Mouse (Mus musculus): ENCODE data around the gene Ccdc146. TPM values are rescaled to one million over a fixed set of nuclear protein-coding genes. Genes with fewer than 3 reads are reported as not detected.

Ccdc146 gene
- total RNA-seq, 2 experiments from 2014 or later = 2.7 to 3.4 TPM

DNA sequence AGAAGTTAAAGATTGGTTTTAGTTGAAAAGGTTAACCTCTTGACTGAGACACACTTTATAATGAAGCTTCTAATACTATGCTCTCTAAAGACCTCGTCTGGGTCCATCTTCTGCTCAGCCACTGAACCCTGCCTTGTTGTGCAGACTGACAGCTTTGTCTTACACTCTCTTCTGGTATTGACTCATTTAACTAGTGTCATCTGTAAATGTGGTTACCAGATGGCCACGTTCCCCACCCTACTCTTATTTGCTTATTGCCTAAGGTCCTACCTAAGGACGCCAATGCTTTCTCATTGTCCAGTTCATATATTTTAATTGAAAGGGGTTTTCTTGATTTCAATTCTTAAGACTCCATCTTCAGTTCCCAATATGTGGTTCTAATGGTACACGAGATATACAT lies 35.6 kb downstream of the Ccdc146 start:
- intact Hi-C loops (cut with DNase I) = no loop called here
- no peak for DNase-seq

DNA sequence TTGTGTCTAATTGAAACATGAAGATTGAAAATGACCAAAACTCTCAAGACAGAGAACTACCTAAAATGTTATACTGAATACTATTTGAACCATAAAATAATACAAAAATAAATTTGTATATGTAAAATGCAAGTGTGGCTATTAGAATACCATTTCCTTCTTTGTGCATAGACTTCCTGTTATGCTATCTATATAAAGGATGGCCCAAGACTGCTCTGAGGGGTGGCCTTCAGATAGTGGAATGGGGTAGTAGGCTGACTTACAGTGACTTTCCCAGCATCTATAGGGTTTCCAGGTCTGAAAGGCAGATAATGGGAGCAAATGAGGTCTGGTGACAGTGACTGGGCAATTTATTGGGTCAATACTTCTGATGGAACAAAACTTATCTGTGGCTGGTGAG lies 37.1 kb downstream of the Ccdc146 start:
- intact Hi-C loops (cut with DNase I) = no loop called here
- no peak for DNase-seq

DNA sequence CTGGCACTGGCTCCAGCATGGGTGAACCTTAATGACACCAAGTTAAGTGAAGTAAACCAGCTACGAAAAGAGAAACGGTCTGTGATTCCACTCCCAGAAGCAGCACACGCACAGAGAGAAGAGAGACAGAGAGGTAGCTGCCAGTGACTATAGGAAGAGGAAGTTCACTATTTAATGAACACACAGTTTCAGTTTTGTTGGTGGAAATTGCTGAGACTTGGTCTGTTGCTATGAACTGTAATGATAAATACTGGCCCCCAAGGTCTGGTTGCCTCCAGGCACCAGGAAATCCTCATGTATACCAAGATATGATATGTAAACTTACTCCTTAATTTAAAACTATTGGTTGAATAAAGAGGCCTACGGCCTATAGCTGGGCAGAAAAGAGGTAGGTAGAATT lies 38.0 kb downstream of the Ccdc146 start:
- intact Hi-C loops (cut with DNase I) = no loop called here

DNA sequence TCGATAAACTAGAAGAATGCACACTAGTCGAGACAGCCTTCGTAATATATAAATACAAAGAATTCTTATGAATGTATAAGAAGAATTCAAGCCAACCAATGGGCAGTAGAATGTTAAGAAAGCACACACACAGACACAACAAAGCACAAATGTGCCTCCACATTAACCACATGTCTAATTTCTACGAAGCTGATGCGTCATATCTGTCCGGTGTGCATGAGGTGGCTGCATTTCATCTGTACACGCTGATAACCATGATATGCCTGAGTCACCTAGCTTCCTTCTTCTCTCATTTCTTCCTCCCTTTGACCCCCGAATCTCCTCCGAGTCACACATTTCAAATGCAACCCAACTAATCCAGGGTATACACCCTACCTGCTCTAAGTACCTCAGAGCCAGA lies 39.5 kb downstream of the Ccdc146 start:
- intact Hi-C loops (cut with DNase I) = no loop called here
- DNase-seq = no peak

More for the DNA sequence above, 38.0 kb downstream of the Ccdc146 start:
- DNase-seq = no peak

DNA sequence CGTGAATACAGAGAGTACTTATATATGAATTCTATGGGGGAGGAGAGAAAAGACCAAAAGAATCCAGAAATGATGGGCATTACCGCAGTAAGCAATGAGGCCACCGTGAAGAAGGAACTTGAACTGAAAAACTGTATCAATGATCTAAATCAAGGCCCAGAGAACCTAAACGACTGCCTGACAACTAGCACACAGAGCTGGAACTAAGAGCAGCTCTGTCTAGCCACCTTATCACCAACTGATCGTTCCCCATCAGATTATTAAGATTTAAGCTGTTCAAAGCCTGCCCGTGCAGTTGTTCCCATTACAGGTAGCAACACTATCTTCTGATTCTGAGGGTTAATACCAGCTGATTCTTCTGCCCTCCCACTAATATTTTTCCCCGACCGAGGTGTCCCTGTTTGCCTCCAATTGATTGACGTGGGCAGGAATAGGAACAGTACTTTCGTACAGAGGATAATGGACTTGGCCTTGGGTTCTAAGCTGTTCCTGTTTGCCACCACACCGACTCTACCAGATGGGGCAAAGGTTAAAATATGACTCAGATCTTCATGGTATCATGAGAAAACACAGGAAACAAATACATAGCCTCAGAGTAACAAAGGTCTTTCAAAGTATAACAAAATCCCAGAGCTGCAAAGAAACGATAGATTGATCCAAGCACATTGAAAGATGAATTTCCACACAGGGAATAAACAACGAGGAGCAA lies 40.1 kb downstream of the Ccdc146 start:
- DNase-seq = no peak
- intact Hi-C loops (cut with DNase I) = no loop called here

DNA sequence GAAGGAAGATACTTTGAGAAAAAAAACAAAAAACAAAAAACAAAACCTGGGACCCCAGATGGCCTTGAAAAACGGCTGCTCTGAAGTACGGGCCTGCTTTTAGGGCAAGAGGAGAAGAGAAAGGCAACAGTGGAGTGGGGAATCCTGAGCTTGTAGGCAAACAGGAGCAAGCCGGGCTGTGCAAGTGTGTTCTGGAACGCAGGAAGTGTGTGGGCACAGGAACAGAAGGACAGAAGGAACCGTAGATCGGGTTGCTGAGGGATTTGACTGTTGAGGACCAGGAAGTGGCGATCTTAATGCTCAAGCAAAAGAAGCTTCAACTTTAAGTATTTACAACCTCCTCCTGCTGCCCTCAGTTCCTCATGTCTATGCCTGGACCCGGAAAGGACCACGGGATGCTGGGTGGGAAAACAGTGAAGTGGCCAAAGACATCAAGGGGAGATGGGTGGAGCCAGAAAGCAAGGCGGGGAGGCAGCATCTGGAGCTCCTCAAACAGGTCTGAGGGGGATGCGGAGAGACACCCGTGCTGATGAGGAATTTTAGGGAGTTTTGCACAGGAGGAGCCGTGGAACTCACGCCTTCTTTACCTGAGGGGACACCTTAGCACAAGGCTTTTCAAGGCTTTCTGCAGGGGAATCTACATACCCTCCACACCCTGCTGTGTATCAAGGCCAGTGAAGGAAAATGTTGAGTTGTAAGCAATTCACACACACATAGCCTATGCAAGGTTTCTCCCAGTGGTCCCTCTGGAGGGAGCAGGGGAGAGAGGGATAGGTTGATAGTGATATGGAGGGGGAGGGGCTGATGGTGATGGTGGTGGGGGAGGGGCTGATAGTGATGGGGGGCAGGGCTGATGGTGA lies 40.9 kb downstream of the Ccdc146 start:
- DNase-seq = peak in 1 of 2 experiments; percentile 45
- intact Hi-C loops (cut with DNase I) = no loop called here

DNA sequence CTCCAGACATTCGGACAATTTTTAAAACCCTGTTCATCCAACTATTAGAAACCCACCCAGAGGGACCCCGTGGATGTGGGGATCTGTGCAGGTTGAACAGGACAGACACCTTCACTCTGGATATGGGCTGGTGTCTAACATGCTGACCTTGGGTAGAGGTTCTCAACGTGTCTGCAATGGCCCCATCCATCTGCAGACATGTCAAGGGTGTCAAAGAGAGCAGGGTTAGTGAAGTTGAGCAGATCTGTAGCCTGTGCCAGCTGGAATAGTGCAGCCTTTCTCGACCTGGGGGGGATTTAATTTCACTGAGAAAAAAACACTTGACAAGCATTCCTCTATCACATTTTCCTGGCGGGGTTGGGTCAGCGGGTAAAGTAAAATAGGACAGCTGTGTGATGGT lies 41.8 kb downstream of the Ccdc146 start:
- intact Hi-C loops (cut with DNase I) = no loop called here
- no peak for DNase-seq

DNA sequence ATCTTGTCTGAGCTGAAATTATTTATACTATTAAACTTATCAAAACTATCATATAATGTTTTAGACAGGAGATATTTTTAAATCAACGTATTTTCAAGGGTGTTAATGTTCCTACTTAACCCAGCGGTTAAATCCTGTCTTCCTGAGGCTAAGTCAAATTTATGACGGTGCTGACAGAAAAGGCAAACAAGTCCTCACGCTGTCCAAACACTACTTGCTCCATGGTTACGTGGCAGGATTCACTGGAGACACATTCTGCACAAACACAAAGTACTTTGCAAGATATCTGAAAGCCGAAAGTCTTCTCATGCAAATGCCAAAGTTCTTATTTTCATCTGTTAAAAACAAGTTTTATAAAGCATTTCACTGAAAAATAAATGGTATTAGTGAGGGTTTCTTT lies 42.5 kb downstream of the Ccdc146 start:
- DNase-seq = no peak
- intact Hi-C loops (cut with DNase I) = no loop called here

DNA sequence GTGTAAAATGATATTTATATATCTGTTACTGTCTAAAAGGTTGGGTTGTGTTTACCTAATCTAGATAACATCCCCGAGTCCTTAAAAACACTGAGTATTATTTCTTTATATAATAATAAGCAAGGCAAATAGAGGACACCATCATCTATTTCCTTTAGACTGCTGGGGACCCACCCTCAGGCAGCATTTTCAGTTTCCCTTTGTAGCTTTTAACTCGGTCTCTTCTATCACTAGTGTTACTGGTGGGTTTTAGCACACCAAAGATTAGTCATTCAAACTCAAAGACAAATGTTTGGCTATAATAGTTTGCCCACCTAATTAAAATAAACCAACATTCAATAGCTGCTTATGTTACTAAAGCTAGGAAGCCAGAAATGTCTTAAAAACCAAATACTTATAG lies 46.1 kb downstream of the Ccdc146 start:
- intact Hi-C loops (cut with DNase I) = no loop called here
- no peak for DNase-seq

DNA sequence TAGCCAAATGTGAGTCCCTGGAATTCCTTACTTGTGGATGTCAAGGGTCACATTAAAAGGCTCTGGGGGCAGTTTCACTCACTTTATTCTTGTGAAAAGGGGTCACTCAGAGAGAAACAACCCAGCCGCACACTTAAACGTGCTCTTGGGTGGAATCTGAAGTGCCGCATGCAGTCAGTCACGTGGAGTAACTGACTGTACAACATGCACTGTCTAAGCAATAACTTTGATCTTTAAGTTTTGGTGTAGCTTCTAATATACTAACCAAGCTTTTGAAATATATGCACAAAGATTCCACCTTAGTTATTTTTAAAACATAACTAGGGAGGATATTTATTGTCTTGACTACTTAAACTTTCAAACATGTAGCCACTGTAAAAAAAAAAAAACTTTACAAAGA lies 47.5 kb downstream of the Ccdc146 start:
- DNase-seq = no peak
- intact Hi-C loops (cut with DNase I) = no loop called here

DNA sequence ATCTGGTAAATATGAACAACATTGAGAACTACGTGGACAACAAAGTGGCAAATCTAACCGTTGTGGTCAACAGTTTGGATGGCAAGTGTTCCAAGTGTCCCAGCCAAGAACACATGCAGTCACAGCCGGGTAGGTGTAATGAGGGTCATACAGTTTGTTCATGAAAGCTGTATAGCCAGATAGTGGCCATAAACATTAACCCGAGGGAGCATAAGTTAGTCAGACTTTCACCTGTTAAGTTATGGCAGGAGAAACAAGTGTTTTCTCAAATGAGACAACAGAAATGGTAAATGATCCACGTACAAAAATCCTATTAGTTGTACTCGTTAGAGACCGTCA lies 51.3 kb downstream of the Ccdc146 start:
- no peak for DNase-seq
- intact Hi-C loops (cut with DNase I) = loop anchor here (5.0 kb wide), 1 partner anchor 41 kb away; no protein-coding TSS in a partner anchor

DNA sequence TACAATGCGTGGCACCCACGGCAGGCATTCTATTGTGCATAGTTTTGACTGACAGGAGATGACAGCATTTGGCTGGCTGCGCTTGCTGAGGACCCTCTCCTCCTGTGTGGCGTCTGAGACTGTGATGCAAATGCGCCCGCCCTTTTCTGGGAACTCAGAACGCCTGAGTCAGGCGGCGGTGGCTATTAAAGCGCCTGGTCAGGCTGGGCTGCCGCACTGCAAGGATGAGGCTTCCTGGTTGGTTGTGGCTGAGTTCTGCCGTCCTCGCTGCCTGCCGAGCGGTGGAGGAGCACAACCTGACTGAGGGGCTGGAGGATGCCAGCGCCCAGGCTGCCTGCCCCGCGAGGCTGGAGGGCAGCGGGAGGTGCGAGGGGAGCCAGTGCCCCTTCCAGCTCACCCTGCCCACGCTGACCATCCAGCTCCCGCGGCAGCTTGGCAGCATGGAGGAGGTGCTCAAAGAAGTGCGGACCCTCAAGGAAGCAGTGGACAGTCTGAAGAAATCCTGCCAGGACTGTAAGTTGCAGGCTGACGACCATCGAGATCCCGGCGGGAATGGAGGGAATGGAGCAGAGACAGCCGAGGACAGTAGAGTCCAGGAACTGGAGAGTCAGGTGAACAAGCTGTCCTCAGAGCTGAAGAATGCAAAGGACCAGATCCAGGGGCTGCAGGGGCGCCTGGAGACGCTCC lies 51.8 kb downstream of the Ccdc146 start, which contains the start of gene Fgl2:
TSS of gene Fgl2 (plus strand) at position 150 of the 687 bp plus-strand sequence.
- intact Hi-C loops (cut with DNase I) = loop anchor here (5.0 kb wide), 1 partner anchor 40 kb away; no protein-coding TSS in a partner anchor
- DNase-seq = peak; percentile 77 to 81

DNA sequence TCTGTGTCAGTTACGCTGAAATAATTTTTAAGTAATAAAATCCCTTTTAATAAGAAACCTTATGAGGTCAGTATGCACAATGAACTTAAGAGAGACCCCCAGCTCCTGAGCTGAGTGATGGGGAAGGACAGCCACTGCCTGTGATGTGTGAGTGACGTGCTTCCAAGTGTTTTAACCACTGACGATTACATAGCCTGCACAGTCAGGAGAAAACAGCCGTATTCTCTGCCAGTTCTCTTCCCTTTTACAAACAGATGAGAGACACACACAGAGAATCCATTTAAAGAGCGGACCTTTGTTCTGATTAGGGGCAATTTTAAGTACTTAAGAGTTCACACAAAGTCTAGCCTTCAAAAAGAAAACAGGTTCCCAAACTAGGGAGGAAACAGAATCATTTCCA lies 52.6 kb downstream of the Ccdc146 start:
- intact Hi-C loops (cut with DNase I) = loop anchor here (5.0 kb wide), 1 partner anchor 40 kb away; no protein-coding TSS in a partner anchor
- DNase-seq = no peak

DNA sequence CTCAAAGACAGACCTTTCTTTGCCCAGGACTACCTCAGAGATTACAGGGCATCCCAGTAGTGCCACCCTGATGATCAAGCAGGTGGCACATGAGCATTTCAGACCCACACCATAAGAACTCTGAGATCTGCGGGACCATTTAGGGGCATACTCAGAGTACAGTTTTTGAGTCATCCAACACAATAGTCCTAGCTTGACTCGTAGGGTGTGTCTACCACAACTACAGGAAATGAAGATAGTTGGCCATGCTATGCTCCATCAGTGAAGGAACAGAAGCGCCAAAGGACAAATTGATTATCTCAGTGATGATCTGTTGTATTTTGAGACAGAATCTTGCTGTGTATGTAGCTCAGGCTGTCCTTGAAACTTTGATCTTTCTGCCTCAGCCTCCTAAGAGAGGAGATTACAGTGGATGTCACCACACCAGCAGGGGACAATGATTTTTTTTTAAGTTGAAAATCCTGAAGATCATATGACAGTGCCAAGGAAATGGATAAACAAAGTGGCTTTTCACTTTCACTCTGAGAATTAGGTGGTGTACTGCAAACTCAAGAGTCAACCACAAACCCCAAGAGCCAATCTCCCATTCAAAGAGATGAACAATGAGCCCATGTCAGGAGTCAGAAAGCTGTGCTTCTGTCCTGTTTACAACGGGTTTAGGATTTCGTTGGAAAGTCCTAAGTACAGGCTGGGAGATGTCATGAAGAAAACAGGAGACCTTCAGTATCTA lies 54.1 kb downstream of the Ccdc146 start:
- DNase-seq = no peak
- intact Hi-C loops (cut with DNase I) = loop anchor here (5.0 kb wide), 1 partner anchor 38 kb away; no protein-coding TSS in a partner anchor

DNA sequence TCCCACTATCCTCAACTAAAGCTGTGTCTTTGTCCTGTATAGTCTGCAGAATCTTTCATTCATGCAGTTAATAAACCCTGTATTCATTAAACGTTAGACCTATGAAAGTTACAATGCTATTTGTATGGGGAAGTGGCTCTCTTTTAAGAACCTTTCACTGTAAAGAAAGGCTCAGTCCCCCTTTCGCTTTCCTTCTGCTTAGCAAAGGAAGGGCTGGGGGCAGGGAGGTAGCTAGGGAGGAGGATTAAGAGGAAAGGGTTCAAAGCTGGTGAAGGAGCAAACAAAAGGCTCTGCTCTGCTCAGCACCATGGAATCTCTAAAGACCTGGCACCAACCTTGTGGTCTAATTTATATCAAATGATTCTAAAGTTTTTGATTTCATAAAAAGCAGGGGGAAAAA lies 57.0 kb downstream of the Ccdc146 start:
- no peak for DNase-seq
- intact Hi-C loops (cut with DNase I) = no loop called here

DNA sequence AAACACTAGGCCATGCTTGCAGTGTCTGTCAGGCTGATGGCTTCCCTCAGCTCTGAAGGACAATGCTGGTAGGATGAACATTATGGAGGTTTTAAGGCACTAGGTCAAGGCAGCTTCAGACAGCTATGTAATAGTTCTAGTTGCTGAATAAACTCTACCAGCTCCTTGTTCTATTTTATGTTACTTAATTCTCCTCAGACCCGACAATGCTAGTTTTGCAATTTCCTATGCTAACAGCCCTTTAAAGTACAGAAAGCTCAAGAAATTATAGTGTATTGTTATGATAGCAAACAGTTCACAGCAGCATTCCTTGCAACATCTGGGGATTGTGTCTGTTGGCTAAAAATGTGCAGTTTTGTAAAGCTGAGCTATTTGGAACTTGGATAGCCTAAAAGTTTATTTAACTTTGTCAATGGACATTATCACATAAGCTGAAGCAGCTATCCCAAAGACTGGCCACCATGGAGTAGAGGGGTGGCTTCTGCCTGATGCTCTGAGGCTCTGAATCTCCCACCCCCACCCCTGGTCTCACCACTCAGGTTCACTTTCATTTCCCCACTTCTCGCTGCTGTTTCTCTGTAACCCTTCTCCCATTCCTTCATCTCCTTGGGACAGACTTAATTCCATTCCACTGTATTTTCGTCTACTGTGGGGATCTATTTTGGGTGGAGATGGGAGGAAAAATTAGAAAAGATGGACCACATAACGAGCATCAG lies 58.0 kb downstream of the Ccdc146 start:
- intact Hi-C loops (cut with DNase I) = no loop called here

DNA sequence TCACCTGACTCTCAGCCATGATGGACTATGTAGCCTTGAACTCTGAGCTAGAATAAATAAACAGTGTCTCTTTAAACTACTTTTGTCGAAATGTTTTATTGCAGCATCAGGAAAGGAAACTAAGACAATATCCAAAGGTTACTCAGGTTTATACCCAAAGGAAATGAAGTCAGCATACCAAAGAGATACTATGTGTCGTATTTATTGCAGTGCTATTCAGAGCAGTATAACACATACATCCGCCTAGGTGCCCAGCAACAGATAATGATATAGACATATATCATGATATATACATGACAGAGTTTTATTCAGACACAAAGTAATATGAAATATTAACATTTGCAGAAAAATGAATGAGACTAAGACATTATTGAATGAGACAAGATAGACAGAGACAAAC lies 61.1 kb downstream of the Ccdc146 start:
- intact Hi-C loops (cut with DNase I) = no loop called here
- DNase-seq = no peak

More for the DNA sequence above, 58.0 kb downstream of the Ccdc146 start:
- DNase-seq = no peak

DNA sequence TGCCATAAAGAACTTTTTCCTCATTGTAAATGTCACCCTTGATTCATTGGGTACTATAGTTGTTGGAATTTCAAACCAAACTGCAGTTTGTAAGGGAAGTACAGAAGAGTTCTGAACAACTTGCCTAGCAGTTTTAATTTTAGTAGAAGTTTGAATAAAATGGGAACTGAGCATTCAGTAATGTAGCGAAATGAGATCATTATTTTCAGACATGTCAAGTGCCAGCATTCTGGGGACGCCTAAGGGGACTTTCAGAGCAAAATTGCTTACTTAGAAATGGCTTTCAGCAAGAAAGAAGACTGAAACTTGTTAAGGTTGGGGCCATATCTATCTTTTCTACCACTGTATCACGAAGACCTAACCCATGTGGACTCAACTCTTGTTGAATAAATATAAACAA lies 65.8 kb downstream of the Ccdc146 start:
- DNase-seq = no peak
- intact Hi-C loops (cut with DNase I) = no loop called here

DNA sequence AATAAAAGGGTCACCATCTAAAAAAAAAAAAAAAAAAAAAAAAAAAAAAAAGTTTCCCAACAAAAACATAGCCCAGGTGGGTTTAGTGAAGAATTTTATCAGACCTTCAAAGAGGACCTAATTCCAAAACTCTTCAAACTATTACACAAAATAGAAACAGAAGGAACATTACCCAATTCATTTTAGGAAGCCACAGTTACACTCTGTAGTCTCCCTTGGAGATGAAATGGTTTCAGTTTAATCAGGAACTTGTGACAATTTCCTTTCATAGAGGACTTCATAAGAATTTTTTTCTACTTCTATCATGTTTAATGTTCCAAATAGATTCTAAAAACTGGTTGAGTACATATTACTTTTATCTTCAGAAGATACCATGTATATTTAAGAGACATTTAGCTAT lies 72.8 kb downstream of the Ccdc146 start:
- intact Hi-C loops (cut with DNase I) = no loop called here
- DNase-seq = no peak

DNA sequence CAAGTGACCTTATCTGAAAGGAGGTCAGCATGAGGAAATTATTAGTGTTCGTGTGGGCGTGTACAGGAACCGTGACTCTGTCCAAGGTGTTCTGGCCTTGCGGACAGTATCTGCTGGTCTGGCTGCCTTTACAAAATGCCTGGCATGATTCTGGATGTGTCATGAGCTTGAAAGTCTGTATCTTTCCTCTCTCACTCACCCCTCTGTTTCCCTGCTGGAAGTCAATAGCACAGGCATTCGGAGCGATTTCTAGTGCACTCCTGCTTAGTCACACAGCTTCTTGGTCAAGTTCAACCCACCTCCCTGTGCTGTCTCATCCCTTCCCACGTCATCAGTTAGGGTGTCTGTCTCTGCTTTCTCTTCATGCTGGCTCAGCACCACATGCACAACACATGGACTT lies 76.1 kb downstream of the Ccdc146 start:
- intact Hi-C loops (cut with DNase I) = no loop called here
- DNase-seq = peak; percentile 42 to 43

All from heart, postnatal 10 days (tissue).